Mouse (Mus musculus): Measurements from ENCODE around the gene Ulk4.
"Not testable (repeated sequence)": the region's sequence is repeated elsewhere in the genome, so short reads cannot be mapped to it uniquely, and the experiment has no call there.

Ulk4 gene

GRCm38 (mm10) chr9:121247956-121248775, 28.8 kb downstream of the Ulk4 start:
- DNase-seq: peak; percentile 94

GRCm38 (mm10) chr9:121247047-121247446, 29.9 kb downstream of the Ulk4 start:
- DNase-seq: no peak

GRCm38 (mm10) chr9:121242331-121242730, 34.7 kb downstream of the Ulk4 start:
- no peak for DNase-seq

- DNase-seq: peak; percentile 26
These were observed 35.2 kb downstream of the Ulk4 start for GRCm38 (mm10) chr9:121241806-121242205.

GRCm38 (mm10) chr9:121241366-121241765, 35.6 kb downstream of the Ulk4 start:
- no peak for DNase-seq

GRCm38 (mm10) chr9:121240242-121240641, 36.8 kb downstream of the Ulk4 start:
- peak; percentile 81 for DNase-seq

- DNase-seq: no peak
These were observed 37.4 kb downstream of the Ulk4 start for GRCm38 (mm10) chr9:121239571-121239970.

GRCm38 (mm10) chr9:121218636-121219035, 58.4 kb downstream of the Ulk4 start:
- DNase-seq: no peak

- no peak for DNase-seq
These were observed 58.8 kb downstream of the Ulk4 start for GRCm38 (mm10) chr9:121218230-121218629.

GRCm38 (mm10) chr9:121217742-121218141, 59.3 kb downstream of the Ulk4 start:
- DNase-seq: no peak

- DNase-seq: no peak
These were observed 60.3 kb downstream of the Ulk4 start for GRCm38 (mm10) chr9:121216536-121217320.

GRCm38 (mm10) chr9:121215349-121216000, 61.5 kb downstream of the Ulk4 start:
- DNase-seq: peak; percentile 70

GRCm38 (mm10) chr9:121212322-121212721, 64.7 kb downstream of the Ulk4 start:
- no peak for DNase-seq

GRCm38 (mm10) chr9:121205046-121205445, 72.0 kb downstream of the Ulk4 start:
- no peak for DNase-seq

GRCm38 (mm10) chr9:121204149-121204800, 72.7 kb downstream of the Ulk4 start:
- DNase-seq: no peak

- DNase-seq: no peak
These were observed 73.3 kb downstream of the Ulk4 start for GRCm38 (mm10) chr9:121203686-121204085.

- DNase-seq: not testable (repeated sequence)
These were observed 77.8 kb downstream of the Ulk4 start for GRCm38 (mm10) chr9:121199146-121199685.

GRCm38 (mm10) chr9:121196473-121196872, 80.5 kb downstream of the Ulk4 start:
- DNase-seq: no peak

GRCm38 (mm10) chr9:121195106-121195505, 81.9 kb downstream of the Ulk4 start:
- no peak for DNase-seq

- DNase-seq: no peak
These were observed 84.2 kb downstream of the Ulk4 start for GRCm38 (mm10) chr9:121192601-121193370.

GRCm38 (mm10) chr9:121187811-121188210, 89.2 kb downstream of the Ulk4 start:
- no peak for DNase-seq

GRCm38 (mm10) chr9:121185796-121186195, 91.2 kb downstream of the Ulk4 start:
- no peak for DNase-seq
